Mouse (Mus musculus) urinary bladder, postnatal 4 days (tissue): ENCODE data around the gene Ccdc40.
"Not testable (repeated sequence)": the region's sequence is repeated elsewhere in the genome, so short reads cannot be mapped to it uniquely, and the experiment has no call there.

Experiments used
- DNase-seq, 2 experiments: peaks; one replicate each; pipeline ENCODE4 v3.0.0; 2021 to 2022; ENCODE audit warnings: low spot score in 2 of 2

Gene Ccdc40

GRCm38 (mm10) chr11:119285791-119286527 is 57.6 kb downstream of the Ccdc40 start:
- no peak for DNase-seq

DNA sequence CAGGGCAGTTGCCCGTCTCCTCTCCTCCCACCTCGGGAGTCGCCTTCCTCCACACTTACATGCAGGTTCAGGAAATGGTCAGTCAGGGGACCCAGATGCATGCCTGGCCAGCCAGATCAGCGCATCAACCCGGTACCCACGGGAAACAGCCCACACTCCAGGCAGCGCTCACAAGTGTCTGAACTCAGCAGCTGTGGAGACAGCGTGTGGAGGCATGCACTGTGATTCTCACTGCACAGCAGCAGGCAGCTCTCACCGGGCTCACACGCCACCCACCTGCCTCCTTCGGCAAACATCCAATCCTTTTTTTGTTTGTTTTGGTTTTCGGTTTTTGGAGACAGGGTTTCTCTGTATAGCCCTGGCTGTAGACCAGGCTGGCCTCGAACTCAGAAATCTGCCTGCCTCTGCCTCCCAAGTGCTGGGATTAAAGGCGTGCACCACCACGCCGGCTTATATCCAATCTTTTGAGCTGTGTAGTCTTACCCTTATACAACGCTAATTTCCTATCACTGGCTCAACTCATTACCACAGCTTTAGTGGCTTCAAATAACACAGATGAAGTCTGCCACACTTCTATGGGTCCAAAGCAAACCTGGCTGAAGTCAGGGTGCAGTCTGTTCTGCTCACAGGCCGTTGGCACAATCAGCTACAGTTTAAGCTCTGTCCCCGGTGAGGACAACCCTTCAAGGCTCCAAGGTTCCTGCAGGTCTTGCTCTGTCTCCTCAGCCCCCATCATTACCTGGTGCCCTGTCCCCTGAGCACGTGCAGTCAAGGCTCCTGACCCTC is 59.0 kb downstream of the Ccdc40 start:
- DNase-seq: no peak

DNA sequence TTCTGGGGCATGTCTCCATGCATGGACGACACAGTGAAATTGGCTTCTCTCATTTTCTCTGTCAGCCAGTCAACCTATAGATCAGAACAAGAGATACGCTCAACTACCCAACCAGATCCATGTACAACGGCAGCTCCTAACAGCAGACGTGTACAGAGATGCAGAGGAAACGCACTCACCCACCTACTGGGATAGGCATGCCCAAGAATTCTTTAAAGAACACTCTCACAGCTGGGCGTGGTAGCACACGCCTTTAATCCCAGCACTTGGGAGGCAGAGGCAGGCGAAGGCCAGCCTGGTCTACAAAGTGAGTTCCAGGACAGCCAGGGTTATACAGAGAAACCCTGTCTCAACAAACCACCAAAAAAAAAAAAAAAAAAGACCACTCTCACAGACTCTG is 64.5 kb downstream of the Ccdc40 start:
- DNase-seq: not testable (repeated sequence)

GRCm38 (mm10) chr11:119297996-119298395 is 69.6 kb downstream of the Ccdc40 start:
- DNase-seq: no peak

DNA sequence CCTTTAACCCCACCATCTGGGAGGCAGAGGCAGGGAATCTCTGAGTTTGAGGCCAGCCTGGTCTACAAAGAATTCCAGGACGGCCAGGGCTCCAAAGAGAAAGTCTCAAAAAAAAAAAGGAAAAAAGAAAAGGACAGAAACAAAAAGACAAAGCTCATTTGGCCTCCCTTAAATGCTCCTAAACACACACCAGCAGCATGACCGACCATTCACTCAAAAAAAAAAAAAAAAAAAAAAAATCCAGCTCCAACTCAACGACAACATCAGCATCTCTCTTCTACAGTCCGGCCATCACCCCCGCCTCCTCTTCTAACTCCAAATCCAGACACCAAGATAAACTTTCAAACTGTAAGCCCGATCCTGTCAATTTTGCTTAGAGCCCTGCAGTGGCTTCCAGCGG is 70.5 kb downstream of the Ccdc40 start:
- DNase-seq: no peak

DNA sequence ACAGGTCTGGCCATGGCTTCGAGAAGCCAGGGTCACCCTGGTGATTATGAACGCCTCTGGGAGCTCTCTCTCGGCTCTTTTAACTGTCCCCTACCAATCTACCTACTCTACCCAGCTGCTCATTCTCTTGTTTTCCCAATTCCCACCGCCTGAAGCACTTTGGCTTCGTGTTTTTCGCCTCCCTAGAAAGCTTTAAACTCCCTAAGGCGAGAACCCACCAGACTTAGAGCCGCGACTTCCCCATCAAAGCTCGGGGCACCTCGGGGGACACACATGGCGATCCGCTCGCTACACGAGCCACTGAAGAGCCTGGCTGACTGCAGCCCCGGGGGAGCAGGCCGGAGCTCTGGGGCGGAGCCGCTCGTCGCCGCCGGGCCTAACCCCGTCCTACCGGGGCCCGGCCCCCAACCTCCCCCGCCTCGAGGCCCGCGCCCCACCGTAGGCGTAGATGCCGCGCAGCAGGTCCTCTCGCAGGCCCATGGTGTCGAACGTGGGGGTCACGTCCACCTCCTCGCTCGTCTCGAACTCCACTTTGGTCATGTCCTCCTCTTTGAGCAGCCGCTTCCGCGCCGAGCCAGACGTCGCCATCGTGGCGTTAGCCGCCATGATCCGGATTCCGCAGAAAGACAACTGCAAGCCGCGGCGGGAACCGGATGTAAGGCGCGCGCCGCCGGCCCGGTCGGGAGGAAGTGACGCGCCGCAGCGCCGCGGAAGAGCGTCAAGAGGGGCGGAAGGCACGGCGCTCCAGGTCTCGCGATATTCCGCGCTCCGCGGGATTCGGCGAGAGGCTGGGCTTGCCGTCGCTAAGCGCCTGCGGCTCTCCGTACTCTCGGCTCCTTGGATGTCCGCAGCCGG is 71.2 kb downstream of the Ccdc40 start, which contains the start of gene Eif4a3:
Gene Eif4a3, minus strand, starts transcription at position 699 of the 855 bp plus-strand sequence.
- DNase-seq: peak; percentile 93 to 98

GRCm38 (mm10) chr11:119300246-119300935 is 72.0 kb downstream of the Ccdc40 start:
- DNase-seq: no peak

DNA sequence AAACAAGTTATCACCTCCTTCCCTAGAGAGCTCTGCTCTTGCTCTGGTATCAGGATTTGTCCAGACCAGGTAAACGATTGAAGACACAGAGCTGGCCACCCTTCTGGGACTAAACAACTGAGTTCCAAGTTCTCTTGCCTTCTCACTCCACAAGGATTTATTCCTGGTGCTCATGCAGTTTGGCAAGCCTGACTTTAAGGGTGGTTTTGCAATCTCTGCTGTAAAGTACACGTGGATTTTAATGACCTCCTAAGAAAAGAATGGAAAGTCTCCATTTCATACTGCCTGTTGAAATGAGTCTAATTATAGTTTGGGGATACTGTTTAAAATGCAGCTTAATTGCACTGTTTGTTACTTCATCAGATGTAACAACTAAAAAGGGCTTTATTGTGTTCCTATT is 72.6 kb downstream of the Ccdc40 start:
- no peak for DNase-seq

- no peak for DNase-seq
These were observed 76.7 kb downstream of the Ccdc40 start for GRCm38 (mm10) chr11:119304904-119305712.

GRCm38 (mm10) chr11:119306762-119307657 is 78.6 kb downstream of the Ccdc40 start:
- DNase-seq: no peak

GRCm38 (mm10) chr11:119307658-119307867 is 79.2 kb downstream of the Ccdc40 start, which contains the start of gene Card14:
Gene Card14 (plus strand): TSS chr11:119307768.
- DNase-seq: no peak

GRCm38 (mm10) chr11:119307916-119308315 is 79.5 kb downstream of the Ccdc40 start:
- DNase-seq: no peak

DNA sequence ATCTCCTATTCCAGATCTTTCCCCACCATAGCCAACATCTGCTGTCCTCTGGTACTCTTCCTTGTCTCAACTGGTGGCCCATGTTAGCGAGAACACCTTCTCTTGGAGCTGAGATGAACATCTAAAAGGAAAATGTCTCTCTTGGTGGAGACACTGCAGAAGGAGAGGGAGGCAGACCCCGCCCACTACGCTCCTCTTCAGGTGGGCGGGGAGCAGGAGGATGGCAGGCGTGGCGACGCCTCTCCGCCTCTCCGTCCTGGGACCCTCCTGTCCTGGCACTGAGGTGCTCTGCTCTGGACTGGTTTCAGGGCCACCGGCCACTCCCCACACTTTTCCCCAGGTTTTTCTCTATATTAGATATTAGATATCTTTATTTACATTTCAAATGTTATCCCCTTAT is 82.2 kb downstream of the Ccdc40 start:
- no peak for DNase-seq

DNA sequence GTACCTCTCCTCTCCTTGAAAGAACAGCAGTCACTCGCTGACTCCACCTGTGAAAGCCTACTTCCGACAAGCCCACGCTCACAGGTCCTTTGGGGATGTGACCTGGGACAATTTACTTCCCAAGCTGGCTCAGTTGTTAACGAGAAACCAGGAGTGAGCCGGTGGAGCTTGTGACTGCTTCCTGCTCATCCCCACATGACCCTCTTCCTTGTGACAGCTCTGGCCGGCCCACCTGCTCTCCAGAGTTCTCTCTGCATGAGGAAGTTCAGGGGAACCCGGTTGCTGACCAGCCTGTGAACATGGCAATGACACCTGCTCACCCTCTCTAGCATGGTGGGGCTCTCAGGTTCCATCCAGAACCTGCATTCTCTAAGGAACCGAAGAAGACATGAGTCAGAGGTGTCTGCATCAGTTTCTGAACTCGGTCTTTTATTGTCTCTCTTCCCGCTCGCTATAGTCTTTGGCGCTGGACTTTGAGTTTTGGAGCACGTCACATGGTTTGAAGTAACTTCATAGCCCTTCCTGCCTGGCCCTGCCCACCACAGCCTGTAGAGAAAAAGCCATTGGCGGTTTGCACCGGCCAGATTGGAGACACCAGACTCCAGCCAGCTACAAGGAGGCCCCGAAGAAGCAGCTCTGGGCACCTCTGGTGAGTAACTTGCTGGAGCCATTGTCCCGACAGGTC is 86.0 kb downstream of the Ccdc40 start:
- no peak for DNase-seq
